Mouse (Mus musculus): ENCODE measurements at regions not wholly inside any gene's neighbourhood (a gene's known extent, or its start where the extent isn't known, plus 50 kb on each side); places are given as distances from the start of the nearest gene placed in this dataset.

DNA sequence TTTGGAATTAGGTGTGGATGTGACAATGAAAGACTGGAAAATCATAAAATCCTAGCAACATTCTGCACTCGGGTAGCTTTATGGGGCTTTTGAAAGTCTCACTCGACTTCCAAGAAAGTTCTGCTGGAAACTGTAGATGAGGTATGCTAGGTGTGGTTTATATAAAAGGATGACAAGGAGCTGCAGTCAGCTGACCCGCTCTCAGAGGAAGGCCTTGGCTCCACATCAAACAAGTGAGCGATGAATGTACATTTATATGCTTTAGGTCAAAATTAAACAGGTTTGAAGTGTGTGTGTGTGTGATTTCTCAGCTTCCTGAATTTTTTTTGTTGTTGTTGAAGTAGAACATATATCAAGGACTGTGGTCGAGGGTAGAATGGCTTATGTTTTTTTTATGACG, 174.9 kb downstream of the 1500009L16Rik start:
- DNase-seq (ENCODE audit: low spot score), result no peak

GRCm38 (mm10) chr10:83906751-83907150, 184.1 kb downstream of the 1500009L16Rik start:
- no peak for DNase-seq (ENCODE audit: low spot score)

DNA sequence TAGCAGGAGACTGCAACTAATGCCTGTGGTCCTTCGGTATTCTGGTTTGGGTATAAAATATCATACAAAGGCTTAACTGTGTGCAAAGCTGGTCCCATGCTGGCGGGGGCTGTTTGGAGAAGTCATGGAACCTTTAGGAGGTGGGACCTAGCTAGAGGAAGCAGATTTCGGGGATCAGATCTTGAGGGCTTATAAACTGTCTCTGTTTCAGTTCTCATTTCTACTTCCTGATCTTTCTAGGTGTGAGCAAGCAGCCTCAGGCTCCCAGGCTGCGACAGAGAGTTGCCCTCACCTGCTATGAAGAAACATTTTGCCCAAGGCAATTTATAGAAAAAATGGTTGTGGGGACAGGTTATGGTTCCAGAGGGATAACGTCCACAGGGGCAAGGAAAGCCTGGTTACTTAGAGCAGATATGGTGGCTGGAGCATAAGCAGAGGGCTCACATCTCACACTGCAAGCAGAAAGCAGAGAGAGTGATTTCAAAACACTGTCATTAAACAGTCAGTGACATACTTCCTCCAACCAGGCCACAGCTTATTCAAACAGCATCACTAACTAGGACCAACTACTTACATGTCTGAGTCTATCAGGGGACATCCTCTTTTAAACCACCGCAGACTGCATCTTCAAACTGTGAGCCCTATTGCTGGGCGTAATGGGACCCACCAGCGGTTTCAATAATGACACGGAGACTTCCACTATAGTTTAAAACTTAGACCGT, 188.1 kb downstream of the 1500009L16Rik start:
- DNase-seq (ENCODE audit: low spot score), result no peak

- DNase-seq (ENCODE audit: low spot score), result no peak
Measured at GRCm38 (mm10) chr10:83914401-83915132, 191.9 kb downstream of the 1500009L16Rik start.

- no peak for DNase-seq (ENCODE audit: low spot score)
Measured at GRCm38 (mm10) chr10:83915133-83915730, 192.6 kb downstream of the 1500009L16Rik start.

DNA sequence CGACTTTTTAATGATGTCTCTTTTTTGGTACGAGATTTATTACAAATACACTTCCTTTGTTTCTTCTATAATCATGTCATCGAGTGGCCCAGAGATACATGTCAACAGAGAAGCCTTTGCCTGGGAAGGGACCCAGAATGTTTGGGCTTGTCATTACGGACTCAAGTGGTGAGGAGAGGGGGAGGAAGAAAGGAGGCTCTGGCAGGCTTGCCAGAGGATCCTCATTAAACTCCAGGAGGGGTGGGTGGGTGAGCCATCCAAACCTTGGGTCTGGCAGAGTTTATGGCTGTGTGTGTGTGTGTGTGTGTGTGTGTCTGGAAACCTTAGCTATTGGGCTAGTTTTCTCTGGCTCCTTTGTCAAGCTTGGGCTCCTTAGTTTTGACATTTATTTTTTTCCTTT, 204.3 kb downstream of the 1500009L16Rik start:
- no peak for DNase-seq (ENCODE audit: low spot score)

DNA sequence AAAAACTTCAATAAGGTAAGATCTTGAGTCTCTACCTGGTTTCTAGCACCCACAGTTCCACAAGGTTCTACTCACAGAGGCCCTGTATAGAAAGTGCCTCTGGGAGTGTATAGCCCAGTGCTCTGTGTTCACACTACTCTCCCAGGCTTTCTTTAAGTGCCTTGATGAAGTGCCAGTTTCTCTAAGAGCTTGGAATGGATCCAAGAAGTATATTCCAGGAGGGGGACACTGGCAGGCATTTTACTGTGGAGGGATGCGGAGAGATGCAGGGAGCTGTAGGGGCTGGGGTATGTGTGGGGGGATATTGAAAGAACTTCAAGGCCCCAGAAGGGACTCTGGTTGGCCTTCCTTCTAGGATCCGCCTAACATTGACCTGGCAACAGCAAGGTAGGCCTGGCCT, 204.9 kb downstream of the 1500009L16Rik start:
- DNase-seq (ENCODE audit: low spot score), result no peak

DNA sequence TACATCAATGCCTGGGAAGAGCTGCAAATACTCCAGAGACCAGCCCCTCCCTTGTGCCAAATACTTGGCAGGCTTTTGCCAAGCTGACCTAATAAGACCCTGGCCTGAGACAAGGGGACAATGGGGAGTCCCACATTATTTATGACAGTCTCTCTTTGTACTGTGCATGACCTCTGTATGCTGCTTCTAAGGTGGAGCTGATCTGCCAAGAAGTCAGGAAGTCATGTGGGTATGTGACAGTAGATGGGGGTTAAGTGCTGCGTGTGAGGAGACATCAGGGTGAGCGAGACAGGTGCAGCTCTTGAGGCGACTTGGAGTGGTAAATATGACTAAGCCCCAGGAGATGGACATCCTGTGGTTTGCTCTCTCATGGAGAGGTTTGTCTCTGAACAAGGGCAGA, 209.1 kb downstream of the 1500009L16Rik start:
- DNase-seq (ENCODE audit: low spot score), result no peak

DNA sequence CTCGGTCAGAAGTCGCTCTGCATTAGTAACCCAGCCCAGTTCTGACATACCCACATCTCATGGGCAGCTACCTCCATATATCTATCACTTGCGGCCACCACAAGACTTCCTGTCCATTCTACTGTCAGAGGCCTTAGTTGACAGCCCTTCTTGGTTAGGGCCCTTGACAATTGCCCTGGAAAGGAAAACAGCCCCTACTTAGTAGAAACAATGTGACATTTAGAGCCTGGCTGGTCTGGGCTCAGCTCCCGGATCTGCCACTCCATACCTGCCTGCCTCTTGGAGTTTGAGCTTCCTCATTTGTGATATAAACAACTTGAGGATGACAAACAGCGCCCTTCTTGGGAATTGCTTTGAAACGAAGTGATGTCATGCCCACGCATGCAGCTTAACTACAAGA, 210.5 kb downstream of the 1500009L16Rik start:
- no peak for DNase-seq (ENCODE audit: low spot score)

DNA sequence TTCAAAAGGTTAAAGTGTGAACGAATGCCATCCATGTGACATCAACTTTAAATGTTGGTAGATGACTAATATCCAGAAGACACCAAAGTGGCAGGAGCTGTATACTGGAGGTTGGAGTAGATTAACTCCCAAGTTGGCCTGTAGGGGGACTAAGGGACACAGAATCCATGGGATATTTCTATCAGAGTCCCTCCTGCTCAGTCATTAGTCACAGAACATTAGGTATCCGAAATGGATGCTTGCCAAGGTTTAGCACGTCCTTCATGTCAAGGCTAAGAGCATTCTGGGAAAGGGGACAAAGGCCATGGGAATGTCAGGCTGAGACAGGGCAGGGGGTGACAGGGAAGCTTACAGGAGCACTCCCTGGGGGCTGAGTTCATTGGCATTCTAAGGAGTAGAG, 211.8 kb downstream of the 1500009L16Rik start:
- DNase-seq (ENCODE audit: low spot score), result no peak

DNA sequence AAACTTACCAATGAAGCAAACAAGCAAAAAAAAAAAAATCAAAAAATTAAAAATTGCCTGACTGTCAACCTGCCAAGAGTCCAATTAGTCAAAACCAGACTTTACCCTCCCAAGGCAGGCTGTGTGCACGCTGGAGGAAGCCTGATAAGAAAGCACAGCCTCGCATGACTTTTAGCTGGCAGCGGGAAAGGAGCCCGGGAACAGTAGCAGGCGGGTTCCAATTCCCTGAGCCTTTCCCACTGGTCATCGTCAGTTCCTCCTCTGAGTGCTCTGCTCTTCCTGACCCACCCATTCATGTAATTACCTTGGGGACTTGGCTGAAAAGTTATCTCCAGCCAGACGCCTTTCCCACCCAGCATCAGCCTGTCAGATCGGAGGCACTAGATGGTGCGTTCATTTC, 214.5 kb downstream of the 1500009L16Rik start:
- DNase-seq (ENCODE audit: low spot score), result no peak

GRCm38 (mm10) chr10:83942101-83942500, 219.4 kb downstream of the 1500009L16Rik start:
- DNase-seq (ENCODE audit: low spot score), result no peak

DNA sequence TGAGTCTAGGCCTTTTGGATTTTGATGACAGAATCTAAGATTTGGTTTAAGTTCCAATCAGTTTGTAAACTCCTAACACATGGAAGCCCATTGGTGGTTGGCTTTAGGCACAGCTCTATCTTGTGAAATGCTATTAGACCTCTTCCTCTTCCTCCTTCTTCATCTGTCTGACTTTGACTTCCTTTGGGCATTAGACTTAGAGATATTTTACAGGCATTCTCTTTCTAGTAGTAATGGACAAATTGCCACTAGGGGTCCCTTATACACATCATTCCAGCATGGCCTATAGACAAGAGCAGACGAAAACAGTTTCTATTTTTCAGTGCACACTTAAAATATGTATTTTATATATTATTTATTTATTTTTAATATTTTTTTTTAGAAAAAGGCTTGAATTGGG, 221.5 kb downstream of the 1500009L16Rik start:
- no peak for DNase-seq (ENCODE audit: low spot score)

DNA sequence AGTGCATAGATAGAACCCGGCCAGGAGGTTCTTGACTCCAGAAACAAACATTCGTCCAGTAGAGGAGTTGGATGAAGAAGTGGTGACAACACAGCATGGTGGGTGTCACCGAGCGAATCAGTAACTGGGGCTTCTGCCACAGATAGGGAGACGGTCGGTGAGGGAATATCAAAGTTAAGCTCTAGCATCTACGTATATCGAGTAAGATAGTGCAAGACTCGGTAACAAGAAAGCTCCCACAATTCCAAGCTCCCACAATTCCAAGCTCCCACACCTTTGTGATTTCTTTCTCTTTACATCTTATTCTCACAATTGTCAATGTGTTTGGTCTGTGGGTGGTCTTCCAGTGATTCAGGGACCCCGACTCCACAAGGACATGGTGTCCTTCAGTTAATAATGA, 222.2 kb downstream of the 1500009L16Rik start:
- no peak for DNase-seq (ENCODE audit: low spot score)

DNA sequence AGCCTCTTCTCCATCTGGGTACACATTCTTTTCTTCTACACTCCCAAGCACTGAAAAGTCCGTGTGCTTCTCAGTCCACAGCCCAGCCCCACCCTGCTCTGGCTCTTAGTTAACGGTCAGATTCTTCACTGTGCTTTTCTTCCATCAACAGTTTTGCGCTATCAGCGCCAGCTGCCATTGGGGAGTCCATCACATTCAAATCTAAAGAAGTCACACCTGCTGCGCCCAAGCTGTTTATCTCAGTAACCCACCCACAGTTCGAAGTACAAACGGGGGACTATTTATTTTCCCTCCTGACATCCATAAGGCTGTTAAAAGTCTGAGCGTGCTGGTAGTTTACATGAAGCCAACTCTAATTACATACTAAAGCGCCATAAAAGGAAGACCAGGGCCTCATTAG, 222.8 kb downstream of the 1500009L16Rik start:
- no peak for DNase-seq (ENCODE audit: low spot score)

DNA sequence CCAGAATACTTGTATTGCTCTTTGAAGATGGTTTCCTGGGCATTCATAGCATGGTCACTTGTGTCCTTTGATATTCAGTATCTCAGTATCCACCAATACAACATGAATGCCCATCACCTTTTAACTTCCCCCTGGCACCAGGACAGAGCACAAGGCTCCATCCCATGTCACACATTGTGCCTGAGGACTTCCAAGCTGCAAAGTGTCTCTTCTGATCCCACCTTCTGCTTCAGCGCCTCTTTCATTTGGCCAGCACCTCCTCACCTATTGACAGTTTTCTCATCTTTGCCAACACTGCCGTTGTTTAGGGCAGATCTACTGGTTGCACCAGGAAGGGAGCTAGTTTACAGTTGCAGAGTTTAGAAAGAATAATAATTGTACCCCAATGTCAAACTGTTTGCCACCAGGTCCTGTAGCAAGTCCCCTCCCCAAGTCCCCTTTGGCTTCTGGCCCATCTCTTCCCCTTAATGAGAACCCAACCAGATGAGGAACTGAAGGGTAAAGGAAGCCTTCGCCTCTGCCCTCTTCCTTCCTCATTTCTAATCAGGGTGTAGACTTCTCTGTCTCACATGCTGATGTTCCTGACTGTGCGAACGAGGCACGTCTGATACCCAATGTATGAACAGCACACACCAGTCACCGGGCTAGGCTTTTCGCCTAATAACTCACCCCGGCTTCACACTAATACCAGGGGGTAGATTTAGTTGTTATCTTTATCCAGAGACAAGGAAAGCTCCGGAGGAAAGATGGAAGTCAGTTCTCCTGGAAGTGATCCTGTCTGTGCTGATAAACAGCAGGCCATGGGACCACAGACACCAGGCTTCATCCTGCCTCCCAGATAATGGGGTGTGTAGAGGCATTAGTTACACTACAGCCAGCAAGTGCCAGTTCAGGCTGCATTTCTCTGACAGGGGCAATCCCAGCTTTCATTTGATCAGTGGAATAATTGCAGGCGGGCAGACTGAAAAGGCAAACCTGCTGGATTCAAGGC, 223.8 kb downstream of the 1500009L16Rik start:
- DNase-seq (ENCODE audit: low spot score), result no peak

- no peak for DNase-seq (ENCODE audit: low spot score)
Measured at GRCm38 (mm10) chr10:83957118-83957759, 234.6 kb downstream of the 1500009L16Rik start.

GRCm38 (mm10) chr10:83958397-83958796, 235.7 kb downstream of the 1500009L16Rik start:
- DNase-seq (ENCODE audit: low spot score), result no peak

- DNase-seq (ENCODE audit: low spot score), result no peak
Measured at GRCm38 (mm10) chr10:83958826-83959225, 236.2 kb downstream of the 1500009L16Rik start.

- DNase-seq (ENCODE audit: low spot score), result no peak
Measured at GRCm38 (mm10) chr10:83963232-83963760, 240.6 kb downstream of the 1500009L16Rik start.

Data from testis, postnatal 10 days (tissue).